Mouse (Mus musculus): ENCODE results near the gene Tmem119.

The Tmem119 gene

GRCm38 (mm10) chr5:113826619-113827018, 26.3 kb upstream of the Tmem119 start:
- in situ Hi-C loops (cut with MboI; ENCODE audit: low sequenced_read_pairs), result loop anchor here (25.0 kb wide), 1 partner anchor 239 kb away; no protein-coding TSS in a partner anchor

- in situ Hi-C loops (cut with MboI; ENCODE audit: low sequenced_read_pairs), result loop anchor here (25.0 kb wide), 1 partner anchor 238 kb away; no protein-coding TSS in a partner anchor
Observed at GRCm38 (mm10) chr5:113825558-113825957, 25.2 kb upstream of the Tmem119 start.

DNA sequence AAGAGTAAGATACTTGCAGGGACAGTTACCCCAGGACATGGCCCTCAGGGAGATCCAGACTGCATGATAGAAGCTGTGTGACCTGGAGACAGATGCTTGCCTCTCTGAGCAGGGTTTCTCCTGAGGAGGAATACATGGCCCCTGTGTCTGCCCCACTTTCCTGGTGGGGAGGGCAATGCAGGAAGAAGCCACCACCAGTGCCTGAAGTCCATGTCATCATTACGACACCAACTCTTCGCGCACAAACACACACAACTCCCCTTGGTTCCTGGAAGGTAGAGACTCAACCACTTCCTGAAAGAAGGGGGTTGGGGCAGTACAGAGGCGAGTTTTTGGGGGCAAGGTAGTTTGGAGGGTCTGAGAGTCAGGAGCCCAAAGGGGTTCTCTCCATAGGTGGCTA, 23.9 kb upstream of the Tmem119 start:
- in situ Hi-C loops (cut with MboI; ENCODE audit: low sequenced_read_pairs), result loop anchor here (25.0 kb wide), 1 partner anchor 462 kb away; the partner anchor contains the start of gene Aym1

DNA sequence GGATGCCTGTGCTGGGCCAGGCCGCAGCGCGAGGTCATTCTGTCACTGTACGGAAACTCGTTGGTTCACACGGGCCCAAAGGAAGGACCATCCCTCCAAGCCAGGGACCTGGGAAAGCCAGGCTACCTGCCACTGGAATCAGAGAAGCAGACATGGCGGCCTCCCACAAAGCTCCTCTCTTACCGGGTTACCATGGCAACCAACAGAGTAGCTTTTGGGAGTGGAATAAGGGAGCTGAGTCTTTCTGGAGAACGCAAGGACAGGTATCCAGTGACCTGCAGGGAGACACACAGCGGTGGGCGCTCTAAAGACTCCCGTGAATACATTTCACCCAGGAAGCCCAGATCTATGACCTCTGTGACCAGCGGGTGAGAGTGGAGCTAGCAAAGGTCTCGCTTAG, 18.3 kb upstream of the Tmem119 start:
- in situ Hi-C loops (cut with MboI; ENCODE audit: low sequenced_read_pairs), result loop anchor here (25.0 kb wide), 1 partner anchor 456 kb away; the partner anchor contains the start of gene Aym1

DNA sequence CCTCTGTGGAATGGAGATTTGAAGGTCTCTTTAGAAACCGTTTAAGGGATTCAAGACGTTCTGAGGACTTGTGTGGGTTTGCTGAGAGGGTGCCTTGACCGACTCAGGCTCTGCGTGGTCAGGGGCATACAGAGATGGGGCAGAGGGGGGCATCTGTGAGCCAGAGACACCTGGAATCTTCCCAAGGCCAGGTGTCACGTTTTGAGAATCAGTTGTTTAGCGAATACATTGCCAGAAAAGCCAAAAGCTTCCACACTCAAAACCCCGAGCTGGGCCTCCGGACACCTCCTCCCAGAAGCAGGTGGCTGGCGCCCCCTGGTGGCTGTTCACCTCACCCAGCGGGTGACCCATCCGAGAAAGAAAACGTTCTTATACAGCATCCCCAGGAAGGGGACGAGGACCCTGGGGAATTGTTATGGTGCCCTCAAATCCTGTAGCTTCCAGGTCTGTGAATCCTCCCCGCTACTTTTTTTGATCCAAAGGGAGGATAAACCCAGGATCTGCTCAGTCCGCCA, 15.4 kb upstream of the Tmem119 start:
- in situ Hi-C loops (cut with MboI; ENCODE audit: low sequenced_read_pairs), result loop anchor here (25.0 kb wide), 1 partner anchor 453 kb away; the partner anchor contains the start of gene Aym1

DNA sequence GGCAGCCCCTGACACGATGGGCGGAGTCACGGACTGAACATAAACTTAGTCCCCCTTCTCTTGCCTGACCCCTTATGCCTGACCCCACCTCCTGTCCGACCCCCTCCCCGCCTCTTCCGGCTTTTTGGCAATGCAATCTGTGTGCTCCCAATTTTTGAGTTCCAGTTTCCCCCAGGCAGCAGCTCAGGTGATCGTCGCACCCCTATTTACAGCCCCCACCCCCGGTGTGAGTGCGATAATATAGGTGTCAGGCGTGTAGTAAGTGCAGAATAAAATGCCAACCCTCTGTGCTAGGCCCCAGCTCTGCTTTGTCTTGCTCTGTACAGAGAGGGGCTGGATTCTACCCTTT, 14.7 kb upstream of the Tmem119 start:
- in situ Hi-C loops (cut with MboI; ENCODE audit: low sequenced_read_pairs), result loop anchor here (25.0 kb wide), 1 partner anchor 453 kb away; the partner anchor contains the start of gene Aym1

GRCm38 (mm10) chr5:113814111-113815040, 14.1 kb upstream of the Tmem119 start:
- in situ Hi-C loops (cut with MboI; ENCODE audit: low sequenced_read_pairs), result loop anchor here (5.0 to 25.0 kb wide), 2 partner anchors 37 to 452 kb away; partner anchors contain the start of gene Aym1

GRCm38 (mm10) chr5:113813608-113814007, 13.3 kb upstream of the Tmem119 start:
- in situ Hi-C loops (cut with MboI; ENCODE audit: low sequenced_read_pairs), result loop anchor here (5.0 to 25.0 kb wide), 2 partner anchors 36 to 451 kb away; partner anchors contain the start of gene Aym1

- in situ Hi-C loops (cut with MboI; ENCODE audit: low sequenced_read_pairs), result loop anchor here (5.0 to 25.0 kb wide), 2 partner anchors 35 to 450 kb away; partner anchors contain the start of gene Aym1
Observed at GRCm38 (mm10) chr5:113812638-113813037, 12.3 kb upstream of the Tmem119 start.

DNA sequence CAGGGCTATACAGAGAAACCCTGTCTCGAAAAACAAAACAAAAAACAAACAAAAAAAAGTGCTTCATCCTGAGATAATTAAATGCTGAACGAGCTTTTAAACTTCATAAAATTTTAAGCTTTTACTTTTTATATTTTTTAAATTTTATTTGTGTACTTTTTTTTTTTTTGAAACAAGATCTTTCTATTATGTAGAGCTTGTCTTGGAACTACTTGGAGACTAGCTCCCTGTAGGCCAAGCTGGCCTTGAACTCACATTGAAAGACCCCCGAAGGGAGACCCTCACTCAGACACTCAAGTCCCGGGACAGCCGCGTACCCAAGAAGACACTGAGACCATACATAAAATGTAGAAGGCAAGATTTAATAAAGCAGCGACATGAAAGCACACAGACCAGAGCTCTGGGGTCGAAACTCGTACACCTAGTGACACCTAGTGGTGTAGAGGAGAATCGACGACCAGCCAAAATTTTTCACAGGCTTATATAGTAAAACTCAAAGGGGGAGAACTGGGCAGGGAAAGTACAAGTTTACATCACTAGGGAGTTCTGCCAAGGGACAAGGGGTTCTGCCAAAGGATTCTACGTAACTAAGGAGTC, 11.6 kb upstream of the Tmem119 start:
- in situ Hi-C loops (cut with MboI; ENCODE audit: low sequenced_read_pairs), result loop anchor here (5.0 to 25.0 kb wide), 2 partner anchors 35 to 450 kb away; partner anchors contain the start of gene Aym1

DNA sequence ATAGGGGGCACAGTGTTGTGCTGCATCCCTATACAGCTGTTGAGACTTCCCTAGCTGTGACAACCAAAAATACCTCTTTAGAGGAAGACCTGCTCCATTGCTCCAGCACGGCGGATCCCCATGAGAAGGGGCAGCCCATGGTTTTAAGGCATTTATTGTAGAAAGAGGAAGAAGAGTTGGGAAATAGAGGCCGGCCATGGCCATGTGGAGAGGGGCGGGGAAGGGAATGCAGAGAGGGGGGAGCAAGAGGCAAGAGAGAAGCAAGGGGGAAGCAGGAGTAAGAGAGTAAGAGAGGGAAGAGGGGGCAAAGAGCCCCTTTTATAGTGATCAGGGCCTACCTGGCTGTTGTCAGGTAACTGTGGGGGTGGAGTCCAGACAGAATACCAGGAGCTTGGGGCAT, 9.8 kb upstream of the Tmem119 start:
- in situ Hi-C loops (cut with MboI; ENCODE audit: low sequenced_read_pairs), result loop anchor here (5.0 to 25.0 kb wide), 2 partner anchors 33 to 448 kb away; partner anchors contain the start of gene Aym1

DNA sequence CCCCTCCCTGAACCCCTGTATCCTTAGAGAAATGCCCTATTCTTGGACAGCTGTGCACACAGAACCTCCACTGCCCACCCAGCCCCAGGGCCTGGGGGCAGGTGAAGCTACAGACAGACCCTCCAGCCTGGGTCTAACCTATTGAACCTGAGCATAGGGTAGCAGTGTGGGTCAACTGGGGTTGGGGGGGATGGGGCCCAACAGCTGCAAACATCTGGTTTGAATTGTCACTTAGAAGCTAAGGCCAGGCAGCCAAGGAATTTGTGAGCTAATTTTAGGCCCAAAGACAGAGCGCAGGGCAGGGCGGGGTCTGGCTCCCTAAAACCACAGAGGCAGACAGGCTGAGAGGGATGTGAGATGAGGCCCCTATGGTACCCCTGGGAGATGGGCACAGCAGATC, 7.9 kb upstream of the Tmem119 start:
- in situ Hi-C loops (cut with MboI; ENCODE audit: low sequenced_read_pairs), result loop anchor here (25.0 kb wide), 1 partner anchor 446 kb away; the partner anchor contains the start of gene Aym1

GRCm38 (mm10) chr5:113807712-113808111, 7.4 kb upstream of the Tmem119 start:
- in situ Hi-C loops (cut with MboI; ENCODE audit: low sequenced_read_pairs), result loop anchor here (25.0 kb wide), 1 partner anchor 445 kb away; the partner anchor contains the start of gene Aym1

DNA sequence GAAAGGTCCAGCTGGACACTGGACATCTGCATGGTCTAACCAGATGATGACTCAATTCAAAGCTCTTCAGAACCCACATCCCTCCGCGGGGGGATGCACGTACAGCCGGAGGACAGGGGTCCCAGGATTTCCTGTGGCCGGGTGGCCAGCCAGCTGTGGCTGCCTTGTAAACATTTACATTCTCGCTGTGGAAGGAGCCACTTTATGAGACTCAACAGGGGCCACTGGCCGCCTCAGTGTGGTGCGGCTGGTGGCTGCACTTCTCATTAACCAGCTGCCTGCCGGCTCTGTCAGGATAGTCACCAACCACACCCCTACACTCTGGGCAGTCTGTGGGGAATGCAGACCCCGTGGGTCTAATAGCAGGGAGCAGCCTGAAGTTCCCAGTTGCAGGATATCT, 6.1 kb upstream of the Tmem119 start:
- in situ Hi-C loops (cut with MboI; ENCODE audit: low sequenced_read_pairs), result loop anchor here (25.0 kb wide), 1 partner anchor 444 kb away; the partner anchor contains the start of gene Aym1

DNA sequence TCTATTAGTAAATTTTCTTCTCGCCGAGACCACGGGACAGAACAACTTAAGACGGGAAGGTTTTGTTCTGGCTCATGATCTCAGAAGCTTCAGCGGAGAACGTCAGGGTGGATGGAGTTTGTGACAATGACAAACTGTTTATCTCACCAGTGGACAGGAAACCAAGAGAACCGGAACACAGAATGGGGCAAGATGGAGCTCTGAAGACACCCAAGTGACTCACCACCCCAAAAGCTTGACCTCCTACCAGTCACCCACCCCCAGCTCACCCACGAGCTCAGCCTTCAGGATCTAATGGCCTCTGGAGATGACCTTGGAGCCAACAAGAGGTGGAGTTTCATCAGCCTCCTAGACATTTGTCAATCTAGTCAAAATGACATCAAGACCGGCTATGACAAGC, 5.0 kb upstream of the Tmem119 start:
- in situ Hi-C loops (cut with MboI; ENCODE audit: low sequenced_read_pairs), result loop anchor here (25.0 kb wide), 1 partner anchor 443 kb away; the partner anchor contains the start of gene Aym1

- in situ Hi-C loops (cut with MboI; ENCODE audit: low sequenced_read_pairs), result loop anchor here (25.0 kb wide), 1 partner anchor 442 kb away; the partner anchor contains the start of gene Aym1
Observed at GRCm38 (mm10) chr5:113804395-113804966, 4.2 kb upstream of the Tmem119 start.

DNA sequence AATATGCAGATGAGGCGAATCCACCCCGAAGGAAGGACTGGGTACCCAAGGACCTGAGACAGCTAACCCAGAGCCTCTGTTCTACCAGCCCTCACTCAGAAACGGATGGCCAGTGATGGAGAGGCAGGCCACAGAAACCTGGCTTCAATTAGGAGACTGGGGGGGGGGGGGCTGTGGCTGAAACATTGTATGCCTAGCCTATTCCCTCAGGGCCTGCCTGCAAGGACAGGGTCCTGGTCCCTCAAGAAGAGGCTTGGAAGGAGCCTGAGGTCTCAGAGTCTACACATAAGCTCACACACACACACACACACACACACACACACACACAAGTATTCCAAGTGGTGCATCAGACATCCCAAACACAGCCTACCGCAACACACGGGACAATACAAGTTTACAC, 625 bp downstream of the Tmem119 start:
- in situ Hi-C loops (cut with MboI; ENCODE audit: low sequenced_read_pairs), result loop anchor here (25.0 kb wide), 1 partner anchor 437 kb away; the partner anchor contains the start of gene Aym1

GRCm38 (mm10) chr5:113798525-113798924, 1.8 kb downstream of the Tmem119 start:
- in situ Hi-C loops (cut with MboI; ENCODE audit: low sequenced_read_pairs), result no loop called here

DNA sequence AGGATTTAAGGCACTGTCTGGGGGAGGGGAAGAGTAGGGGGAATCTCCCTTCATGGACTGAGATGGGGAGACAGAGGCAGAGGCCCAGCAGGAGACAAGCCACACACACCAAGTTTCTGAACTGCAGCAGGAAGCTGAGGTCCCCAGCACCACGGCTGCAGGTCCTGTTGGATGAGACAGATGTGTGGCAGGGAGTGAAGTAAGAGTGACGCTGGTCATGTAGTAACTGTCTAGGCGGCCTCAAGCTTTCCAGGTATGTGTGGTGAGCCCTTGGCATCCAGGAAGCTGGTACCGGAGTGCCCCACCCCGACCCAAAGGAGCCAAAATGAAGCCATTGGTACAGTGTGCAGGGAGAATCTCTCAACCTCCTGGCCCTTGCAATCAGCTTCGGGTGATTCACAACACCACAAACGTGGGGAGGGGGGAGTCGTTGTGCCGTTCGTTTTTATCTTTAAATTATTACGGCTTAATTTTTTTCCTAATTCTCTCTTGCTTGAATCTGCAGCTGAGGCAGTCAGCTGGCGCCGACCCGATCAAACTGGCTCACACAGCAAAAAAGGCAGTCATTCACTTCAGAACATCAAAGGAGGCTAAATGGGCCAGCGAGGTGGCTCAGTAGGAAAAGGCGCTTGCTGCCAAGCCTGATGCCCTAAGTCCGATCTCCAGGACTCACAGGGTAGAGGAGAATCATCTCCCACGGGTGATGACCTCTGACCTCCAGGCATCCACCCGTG, 3.0 kb downstream of the Tmem119 start:
- in situ Hi-C loops (cut with MboI; ENCODE audit: low sequenced_read_pairs), result no loop called here
